Mouse (Mus musculus) hindbrain, embryonic 13.5 days (tissue): ENCODE results near the gene Mgat5. TPM values are rescaled to one million over a fixed set of nuclear protein-coding genes. Genes with fewer than 3 reads are reported as not detected.

Experiments used
- ATAC-seq: fragments of 200-750 bp; cut with Nextera tagmentation; 2 replicates; pipeline ENCODE4 v1.8.0; 2017; ENCODE audit warnings: moderate TSS enrichment; ENCODE audit not compliant: low FRiP score
- H3K27ac ChIP-seq: fragments of 300-500 bp; sonication (generic); 2 replicates; pipeline ENCODE4 v1.5.1; 2015; ENCODE audit warnings: inconsistent platforms, mild to moderate bottlenecking, moderate library complexity
- H3K27me3 ChIP-seq: fragments of 300-500 bp; sonication (generic); 2 replicates; pipeline ENCODE4 v1.6.1; 2015; ENCODE audit warnings: mild to moderate bottlenecking, inconsistent platforms
- H3K36me3 ChIP-seq: fragments of 300-500 bp; sonication (generic); 2 replicates; pipeline ENCODE4 v1.6.1; 2015; ENCODE audit warnings: mild to moderate bottlenecking, inconsistent platforms
- H3K4me1 ChIP-seq: fragments of 300-500 bp; sonication (generic); replicated peaks from 2 replicates; pipeline ENCODE4 v1.6.1; 2015; ENCODE audit warnings: inconsistent platforms
- H3K4me2 ChIP-seq: fragments of 300-500 bp; sonication (generic); 2 replicates; pipeline ENCODE4 v1.6.1; 2015; ENCODE audit warnings: inconsistent platforms, mild to moderate bottlenecking, moderate library complexity
- H3K4me3 ChIP-seq: fragments of 300-500 bp; sonication (generic); 2 replicates; pipeline ENCODE4 v1.5.1; 2015; ENCODE audit warnings: mild to moderate bottlenecking, inconsistent platforms
- H3K9ac ChIP-seq: fragments of 300-500 bp; sonication (generic); 2 replicates; pipeline ENCODE4 v1.6.1; 2015; ENCODE audit warnings: mild to moderate bottlenecking, inconsistent platforms
- H3K9me3 ChIP-seq: fragments of 300-500 bp; sonication (generic); 2 replicates; pipeline ENCODE4 v1.6.1; 2016; ENCODE audit warnings: inconsistent platforms
- WGBS: fragments of 180-500 bp; shearing (Covaris S2); methylation state at CpG from one replicate; pipeline ENCODE4 v1.1.7; 2015; 5-methylcytosine and 5-hydroxymethylcytosine counted together
- polyA plus RNA-seq: library from polyadenylated mRNA; unstranded; fragments of >200 nt; fragmentation: Nextera tagmentation; extraction: Ambion mirVana; gene quantifications from 2 replicates; pipeline ENCODE4 v1.2.1, GENCODE M21; 2015

Gene Mgat5
- polyA plus RNA-seq, 1 experiment from 2014 or later = 14.0 TPM

- H3K27me3 ChIP-seq = no peaks in the 10 kb centered on the region
- H3K9me3 ChIP-seq = no peaks in the 10 kb centered on the region
- no peak for ATAC-seq
- peaks cover 28% of the 10 kb centered on the region for H3K4me1 ChIP-seq
- peaks cover 6% of the 10 kb centered on the region for H3K36me3 ChIP-seq
- H3K9ac ChIP-seq = no peak overlapping the region
- 88% methylated on average over 13 of the region's 13 CpGs for WGBS
- no peak overlapping the region for H3K4me3 ChIP-seq
- peak overlapping the region; percentile 48 for H3K27ac ChIP-seq
- no peak overlapping the region for H3K4me2 ChIP-seq
Measured at GRCm38 (mm10) chr1:127315763-127316627, 111.2 kb downstream of the Mgat5 start.

GRCm38 (mm10) chr1:127316651-127317050 lies 111.8 kb downstream of the Mgat5 start:
- Histone ChIP-seq H3K9me3 (no peaks in the 10 kb centered on the region), H3K27ac (peak overlapping the region; percentile 48), H3K4me3 (no peak overlapping the region), H3K4me2 (no peak overlapping the region), H3K4me1 (peaks cover 33% of the 10 kb centered on the region), H3K9ac (no peak overlapping the region), H3K36me3 (peaks cover 9% of the 10 kb centered on the region), H3K27me3 (no peaks in the 10 kb centered on the region)
- no peak for ATAC-seq
- 64% methylated on average over 6 of the region's 6 CpGs for WGBS

GRCm38 (mm10) chr1:127317541-127317940 lies 112.7 kb downstream of the Mgat5 start:
- Histone ChIP-seq H3K36me3 (peaks cover 9% of the 10 kb centered on the region), H3K4me2 (no peak overlapping the region), H3K9ac (no peak overlapping the region), H3K4me1 (peaks cover 41% of the 10 kb centered on the region), H3K27ac (no peak overlapping the region), H3K9me3 (no peaks in the 10 kb centered on the region), H3K4me3 (no peak overlapping the region), H3K27me3 (no peaks in the 10 kb centered on the region)
- WGBS = 81% methylated on average over 9 of the region's 9 CpGs
- ATAC-seq = no peak

GRCm38 (mm10) chr1:127318486-127318885 lies 113.7 kb downstream of the Mgat5 start:
- Histone ChIP-seq H3K27ac (no peak overlapping the region), H3K4me1 (peaks cover 39% of the 10 kb centered on the region), H3K9me3 (no peaks in the 10 kb centered on the region), H3K9ac (no peak overlapping the region), H3K36me3 (peaks cover 11% of the 10 kb centered on the region), H3K27me3 (no peaks in the 10 kb centered on the region), H3K4me2 (no peak overlapping the region), H3K4me3 (no peak overlapping the region)
- WGBS = 84% methylated on average over 7 of the region's 7 CpGs
- no peak for ATAC-seq

GRCm38 (mm10) chr1:127319768-127320167 lies 115.0 kb downstream of the Mgat5 start:
- Histone ChIP-seq H3K4me1 (peaks cover 29% of the 10 kb centered on the region), H3K9ac (no peak overlapping the region), H3K9me3 (no peaks in the 10 kb centered on the region), H3K4me2 (no peak overlapping the region), H3K27ac (no peak overlapping the region), H3K4me3 (no peak overlapping the region), H3K36me3 (peaks cover 20% of the 10 kb centered on the region), H3K27me3 (no peaks in the 10 kb centered on the region)
- no peak for ATAC-seq
- WGBS = 87% methylated on average over 6 of the region's 6 CpGs

GRCm38 (mm10) chr1:127320956-127321355 lies 116.1 kb downstream of the Mgat5 start:
- Histone ChIP-seq H3K27ac (no peak overlapping the region), H3K9me3 (no peaks in the 10 kb centered on the region), H3K4me3 (no peak overlapping the region), H3K9ac (no peak overlapping the region), H3K27me3 (no peaks in the 10 kb centered on the region), H3K36me3 (peaks cover 20% of the 10 kb centered on the region), H3K4me1 (peaks cover 35% of the 10 kb centered on the region), H3K4me2 (no peak overlapping the region)
- ATAC-seq = no peak
- WGBS = 88% methylated on average over 10 of the region's 10 CpGs

- H3K4me1 ChIP-seq = peaks cover 31% of the 10 kb centered on the region
- H3K4me3 ChIP-seq = no peak overlapping the region
- H3K9ac ChIP-seq = no peak overlapping the region
- no peak overlapping the region for H3K4me2 ChIP-seq
- 75% methylated on average over 3 of the region's 3 CpGs for WGBS
- ATAC-seq = no peak
- H3K27ac ChIP-seq = peak overlapping the region; percentile 62
- peaks cover 20% of the 10 kb centered on the region for H3K36me3 ChIP-seq
- no peaks in the 10 kb centered on the region for H3K27me3 ChIP-seq
- H3K9me3 ChIP-seq = no peaks in the 10 kb centered on the region
Measured at GRCm38 (mm10) chr1:127321638-127322037, 116.8 kb downstream of the Mgat5 start.

- no peaks in the 10 kb centered on the region for H3K9me3 ChIP-seq
- peaks cover 24% of the 10 kb centered on the region for H3K4me1 ChIP-seq
- peak; percentile 12; the same call in 1 of the 2 replicates for ATAC-seq
- peaks cover 20% of the 10 kb centered on the region for H3K36me3 ChIP-seq
- no peak overlapping the region for H3K4me2 ChIP-seq
- H3K4me3 ChIP-seq = no peak overlapping the region
- no peak overlapping the region for H3K9ac ChIP-seq
- WGBS = 55% methylated on average over 5 of the region's 5 CpGs
- no peak overlapping the region for H3K27ac ChIP-seq
- H3K27me3 ChIP-seq = no peaks in the 10 kb centered on the region
Measured at GRCm38 (mm10) chr1:127322169-127322805, 117.5 kb downstream of the Mgat5 start.

GRCm38 (mm10) chr1:127325601-127326198 lies 120.9 kb downstream of the Mgat5 start:
- H3K4me1 ChIP-seq = peaks cover 38% of the 10 kb centered on the region
- H3K9ac ChIP-seq = no peak overlapping the region
- peak overlapping the region; percentile 58 for H3K27ac ChIP-seq
- ATAC-seq = no peak
- no peak overlapping the region for H3K4me2 ChIP-seq
- no peaks in the 10 kb centered on the region for H3K27me3 ChIP-seq
- WGBS = 75% methylated on average over 8 of the region's 8 CpGs
- H3K4me3 ChIP-seq = no peak overlapping the region
- H3K9me3 ChIP-seq = no peaks in the 10 kb centered on the region
- H3K36me3 ChIP-seq = peaks cover 17% of the 10 kb centered on the region

- ATAC-seq = no peak
- Histone ChIP-seq H3K9ac (no peak overlapping the region), H3K27ac (peak overlapping the region; percentile 73), H3K4me2 (no peak overlapping the region), H3K36me3 (peaks cover 11% of the 10 kb centered on the region), H3K27me3 (no peaks in the 10 kb centered on the region), H3K4me1 (peaks cover 25% of the 10 kb centered on the region), H3K9me3 (no peaks in the 10 kb centered on the region), H3K4me3 (no peak overlapping the region)
- WGBS = 74% methylated on average over 6 of the region's 6 CpGs
Measured at GRCm38 (mm10) chr1:127327773-127328172, 123.0 kb downstream of the Mgat5 start.

- no peak overlapping the region for H3K4me3 ChIP-seq
- H3K36me3 ChIP-seq = peaks cover 9% of the 10 kb centered on the region
- no peak overlapping the region for H3K9ac ChIP-seq
- peaks cover 25% of the 10 kb centered on the region for H3K4me1 ChIP-seq
- no peaks in the 10 kb centered on the region for H3K9me3 ChIP-seq
- H3K27ac ChIP-seq = peak overlapping the region; percentile 73
- H3K27me3 ChIP-seq = no peaks in the 10 kb centered on the region
- peak; percentile 40 for ATAC-seq
- 40% methylated on average over 5 of the region's 5 CpGs for WGBS
- H3K4me2 ChIP-seq = no peak overlapping the region
Measured at GRCm38 (mm10) chr1:127328354-127328875, 123.6 kb downstream of the Mgat5 start.

- H3K4me3 ChIP-seq = no peak overlapping the region
- no peaks in the 10 kb centered on the region for H3K36me3 ChIP-seq
- H3K27ac ChIP-seq = peak overlapping the region; percentile 30
- ATAC-seq = no peak
- H3K9me3 ChIP-seq = no peaks in the 10 kb centered on the region
- no peaks in the 10 kb centered on the region for H3K27me3 ChIP-seq
- peaks cover 25% of the 10 kb centered on the region for H3K4me1 ChIP-seq
- WGBS = 75% methylated on average over 6 of the region's 6 CpGs
- H3K9ac ChIP-seq = no peak overlapping the region
- H3K4me2 ChIP-seq = no peak overlapping the region
Measured at GRCm38 (mm10) chr1:127329810-127330209, 125.0 kb downstream of the Mgat5 start.
